Mouse (Mus musculus): ENCODE data around the gene Gm6902.
"Not testable (repeated sequence)": the region's sequence is repeated elsewhere in the genome, so short reads cannot be mapped to it uniquely, and the experiment has no call there.

The Gm6902 gene

DNA sequence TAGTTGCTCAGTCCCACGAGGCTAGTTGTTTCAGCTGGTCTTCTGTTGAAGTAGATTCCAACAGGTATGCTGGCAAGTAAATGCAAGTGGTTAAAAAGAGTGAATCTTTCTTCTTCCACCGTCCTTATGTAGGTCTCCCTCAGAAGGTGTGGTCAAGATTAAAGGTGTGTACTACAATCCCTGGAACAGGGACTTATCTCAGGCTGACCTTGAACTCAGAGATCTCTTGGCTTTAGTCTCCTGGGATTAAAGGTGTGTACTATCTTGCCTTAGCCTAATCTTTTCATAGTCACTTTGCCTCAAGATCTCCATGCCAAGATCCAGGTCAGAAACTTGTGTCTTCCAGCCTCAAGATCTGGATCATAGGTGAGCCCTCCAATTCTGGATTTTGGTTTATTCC is at the start of gene Gm6902:
TSS of gene Gm6902 (minus strand) at position 101 of the 400 bp plus-strand sequence.
- not testable (repeated sequence) for DNase-seq

DNA sequence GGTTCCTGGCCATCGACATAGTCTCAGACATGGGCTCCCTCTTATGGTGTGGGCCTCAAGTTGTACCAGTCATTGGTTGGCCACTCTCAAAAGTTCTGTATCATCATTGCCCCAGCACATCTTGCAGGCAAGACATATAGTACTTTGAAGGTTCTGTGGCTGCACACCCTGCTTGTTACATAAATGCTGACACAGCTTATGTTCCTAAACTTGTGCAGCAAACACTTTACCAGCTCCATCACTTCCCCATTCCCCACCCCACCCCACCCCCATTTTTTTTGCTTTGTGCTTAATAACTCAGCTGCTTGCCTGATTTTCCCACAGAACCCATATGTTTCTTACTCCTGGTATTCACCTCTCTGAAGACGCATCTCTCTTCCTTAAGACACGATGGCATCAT is 22.2 kb upstream of the Gm6902 start, which contains the start of gene Nlrp4e:
TSS of gene Nlrp4e (plus strand) at position 301 of the 400 bp plus-strand sequence.
- not testable (repeated sequence) for DNase-seq

DNA sequence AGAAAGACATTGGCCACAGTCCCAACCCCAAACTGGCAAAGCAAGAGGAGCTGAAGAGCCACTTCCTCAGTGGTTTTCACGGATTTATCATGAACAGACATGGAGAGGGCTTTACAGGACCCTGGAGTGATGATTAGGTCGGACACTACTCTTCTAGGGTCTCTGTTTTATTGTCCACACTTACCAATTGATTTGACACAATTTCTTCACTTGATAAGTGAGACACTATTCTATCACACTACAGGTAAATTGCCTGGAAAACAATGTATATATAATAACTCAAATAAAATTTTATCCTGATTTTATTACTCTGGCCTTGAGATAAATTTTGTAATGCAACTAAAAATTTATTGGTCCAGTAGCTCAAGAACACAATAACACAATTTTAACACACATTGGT is 27.1 kb downstream of the Gm6902 start, which contains the start of gene Vmn1r166:
TSS of gene Vmn1r166 (minus strand) at position 101 of the 400 bp plus-strand sequence.
- DNase-seq, result not testable (repeated sequence)
